Mouse (Mus musculus): ENCODE results near the gene Tango2.

The Tango2 gene

DNA sequence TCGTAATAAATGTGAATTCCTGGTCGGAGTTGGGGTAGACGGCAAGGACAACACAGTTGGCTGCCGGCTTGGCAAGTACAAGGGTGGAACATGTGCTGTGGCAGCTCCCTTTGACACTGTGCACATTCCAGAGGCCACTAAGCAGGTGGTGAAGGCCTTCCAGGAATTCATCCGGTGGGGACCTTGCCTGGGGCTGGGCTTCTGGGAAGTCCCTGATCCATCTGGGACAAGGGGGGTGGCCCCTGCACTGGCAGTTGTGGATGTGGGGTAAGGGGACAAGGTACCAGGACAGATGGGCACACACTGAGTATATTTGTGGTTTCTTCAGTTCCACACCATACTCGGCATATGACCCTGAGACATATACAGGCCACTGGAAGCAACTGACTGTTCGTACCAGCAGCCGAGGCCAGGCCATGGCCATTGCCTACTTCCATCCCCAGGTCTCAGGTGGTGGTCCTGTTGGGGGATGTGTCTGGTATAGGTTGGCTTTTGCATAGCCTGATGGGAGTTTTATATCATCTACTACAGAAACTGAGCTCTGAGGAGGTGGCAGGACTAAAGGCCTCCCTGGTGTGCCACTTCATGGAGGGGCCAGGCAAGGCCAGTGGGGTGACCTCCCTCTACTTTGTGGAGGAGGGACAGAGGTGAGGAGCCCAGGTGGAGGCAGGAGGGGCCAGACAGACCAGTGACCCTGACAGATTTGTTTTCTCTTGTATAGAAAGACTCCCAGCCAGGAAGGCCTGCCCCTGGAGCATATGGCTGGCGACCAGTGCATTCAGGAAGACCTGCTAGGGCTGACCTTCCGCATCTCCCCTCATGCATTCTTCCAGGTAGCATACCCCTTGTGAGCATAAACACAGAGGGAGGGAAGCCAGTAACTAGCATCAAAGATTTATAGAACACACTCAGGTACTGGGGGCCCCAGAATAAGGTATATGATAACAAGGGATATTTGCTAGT, 96.8 kb downstream of the Tango2 start:
- DNase-seq = no peak
